Mouse (Mus musculus) layer of hippocampus, postnatal 10 days (tissue): Measurements from ENCODE around the gene Sparcl1. TPM values are rescaled to one million over a fixed set of nuclear protein-coding genes. Genes with fewer than 3 reads are reported as not detected.

Source experiments
- DNase-seq, 2 experiments: peaks; one replicate each; pipeline ENCODE4 v3.0.0; 2021; ENCODE audit warnings: low spot score in 2 of 2
- long read RNA-seq: library from polyadenylated mRNA; stranded (forward); transcript quantifications from one replicate; pipeline ENCODE4 v2.0.0, GENCODE M21; 2023
- total RNA-seq, 2 experiments: library from RNA; stranded (reverse); gene quantifications; 2 replicates each; pipeline ENCODE4 v1.2.3; 2021

Gene Sparcl1
- 1,000 to 10,000 TPM; 1,050 to 1,141 TPM for total RNA-seq
- long read RNA-seq, transcript Sparcl1-201 (11 exons, 2,759 nt) = major isoform, 814 of 1,039 reads
- long read RNA-seq, partial matches to known transcripts = 186 of 1,039 reads
- long read RNA-seq, other reads (novel, unspliced or antisense) = 39 of 1,039 reads

GRCm38 (mm10) chr5:104113491-104114172, at the start of gene Sparcl1:
Sparcl1 (minus strand) TSS chr5:104113733.
- peak; percentile 69 to 73 for DNase-seq

GRCm38 (mm10) chr5:104161390-104161789, 47.9 kb upstream of the Sparcl1 start:
- no peak for DNase-seq

- DNase-seq = no peak
Measured at GRCm38 (mm10) chr5:104160581-104160980, 47.0 kb upstream of the Sparcl1 start.

GRCm38 (mm10) chr5:104158332-104159052, 45.0 kb upstream of the Sparcl1 start:
- DNase-seq = peak; percentile 61 to 65

DNA sequence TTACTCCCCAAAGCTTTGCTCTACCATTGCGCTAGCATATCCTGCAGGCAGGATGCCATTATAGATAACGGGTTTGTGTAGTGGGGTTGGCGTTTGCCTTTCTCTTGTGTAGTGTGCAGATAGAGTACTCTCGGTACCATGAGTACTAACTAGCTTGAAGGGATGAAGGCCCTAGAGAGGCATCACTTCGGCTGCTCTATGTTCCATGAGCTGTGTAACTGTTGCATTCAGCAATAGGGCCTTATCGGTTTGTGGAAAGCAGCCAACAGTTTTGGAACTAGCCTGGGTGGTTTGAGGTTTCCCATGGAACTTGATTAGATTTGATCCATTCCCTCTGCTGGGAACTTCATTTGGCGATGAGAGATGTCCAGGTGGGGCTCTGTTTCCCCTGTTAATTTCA, 44.2 kb upstream of the Sparcl1 start:
- DNase-seq = no peak

DNA sequence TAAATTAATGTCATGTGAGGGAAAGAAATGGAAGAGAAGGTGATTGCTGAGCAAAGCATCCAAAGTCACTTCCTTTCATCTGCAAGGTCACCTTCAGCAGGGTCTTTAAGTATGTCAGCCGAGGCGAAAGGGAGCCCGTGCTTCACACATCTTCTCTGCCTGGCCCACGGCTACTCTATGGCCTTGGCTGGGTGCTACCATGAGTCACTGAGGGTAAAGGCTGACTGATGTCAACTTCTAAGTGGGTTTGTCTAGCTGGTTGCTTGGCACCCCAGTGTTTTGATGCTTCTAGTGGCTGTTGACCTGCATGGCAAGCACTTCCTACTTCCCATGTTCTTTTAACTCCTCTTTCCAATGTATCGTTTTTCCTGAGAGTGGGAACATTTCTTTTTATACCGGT, 36.7 kb upstream of the Sparcl1 start:
- no peak for DNase-seq

DNA sequence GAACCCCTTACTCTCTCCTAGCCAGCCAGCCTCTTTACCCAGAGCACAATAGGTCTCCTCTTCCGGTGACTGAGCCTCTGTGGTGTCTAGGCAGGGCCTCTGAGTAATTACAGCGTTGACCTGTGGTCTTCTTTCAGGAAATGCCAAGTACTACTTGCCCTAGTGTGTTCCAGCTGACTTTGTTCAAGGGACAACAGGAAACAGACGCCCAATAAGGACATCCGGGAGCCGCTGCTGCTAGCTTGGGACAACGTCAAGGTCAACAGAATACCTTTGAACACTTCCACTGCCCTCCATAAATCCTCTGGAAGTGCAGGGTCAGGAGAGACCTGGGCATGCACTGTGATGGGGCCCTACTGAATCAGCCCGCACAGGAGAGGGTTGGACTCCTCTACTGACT, 35.8 kb upstream of the Sparcl1 start:
- DNase-seq = no peak

DNA sequence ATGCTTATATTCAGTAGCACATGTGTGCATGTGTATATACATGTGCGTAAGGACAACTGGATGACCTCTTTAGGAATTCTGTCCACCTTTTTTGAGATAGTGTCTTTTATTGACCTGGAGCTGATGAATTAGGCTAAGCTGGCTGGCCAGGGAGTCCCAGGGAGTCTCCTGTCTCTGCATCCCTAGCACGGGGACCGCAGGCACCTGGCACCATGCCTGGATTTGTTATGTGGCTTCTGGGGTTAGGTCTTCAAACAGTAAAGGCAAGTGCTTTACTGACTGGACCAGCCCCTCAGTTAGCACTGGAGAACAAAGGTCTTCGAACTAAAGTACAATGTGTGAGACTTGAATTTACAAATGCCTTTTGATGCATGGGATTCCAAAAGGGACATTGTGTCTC, 30.5 kb upstream of the Sparcl1 start:
- no peak for DNase-seq

DNA sequence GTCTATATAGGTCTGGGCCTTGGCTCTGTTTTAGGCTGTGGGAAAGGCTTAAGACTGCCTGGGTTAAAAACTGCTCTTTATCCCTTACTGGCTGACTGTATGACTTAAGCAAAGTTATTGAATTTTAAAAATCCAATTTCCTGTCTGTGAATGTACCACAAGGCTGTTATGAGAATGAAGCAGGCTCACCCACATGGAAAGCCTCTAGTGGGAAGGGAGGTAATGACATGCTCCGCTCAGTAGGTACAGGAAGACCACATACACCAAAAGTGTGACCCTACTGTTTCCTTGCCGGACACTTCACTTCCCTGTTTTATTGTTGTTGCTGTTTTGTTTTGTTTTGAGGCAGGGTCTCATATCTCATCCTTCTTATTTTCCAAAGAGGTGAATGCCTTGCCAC, 27.5 kb upstream of the Sparcl1 start:
- DNase-seq = no peak

- DNase-seq = no peak
Measured at GRCm38 (mm10) chr5:104137920-104138541, 24.5 kb upstream of the Sparcl1 start.

DNA sequence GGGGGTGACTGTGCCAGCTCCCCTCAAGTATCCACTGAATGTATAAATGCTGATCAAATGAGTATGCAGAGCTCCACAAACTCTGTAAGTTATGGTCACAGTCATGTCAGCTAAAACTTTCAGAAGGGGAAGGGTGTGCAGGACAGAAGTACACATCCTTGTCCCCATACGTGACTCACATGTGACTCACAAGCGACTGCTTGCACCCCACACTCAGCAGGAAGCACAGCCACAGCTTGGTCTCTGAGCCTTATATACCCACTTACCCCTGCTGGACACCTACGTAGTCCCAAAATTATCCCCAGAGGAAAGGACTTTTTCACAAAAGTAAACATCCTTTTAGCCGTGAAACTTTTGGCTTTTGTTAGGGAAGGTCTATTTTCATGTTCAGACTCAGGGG, 20.2 kb upstream of the Sparcl1 start:
- no peak for DNase-seq

- DNase-seq = peak; percentile 21 to 54
Measured at GRCm38 (mm10) chr5:104131544-104131943, 18.0 kb upstream of the Sparcl1 start.

- no peak for DNase-seq
Measured at GRCm38 (mm10) chr5:104130891-104131290, 17.4 kb upstream of the Sparcl1 start.

GRCm38 (mm10) chr5:104128281-104129031, 14.9 kb upstream of the Sparcl1 start:
- DNase-seq = no peak

DNA sequence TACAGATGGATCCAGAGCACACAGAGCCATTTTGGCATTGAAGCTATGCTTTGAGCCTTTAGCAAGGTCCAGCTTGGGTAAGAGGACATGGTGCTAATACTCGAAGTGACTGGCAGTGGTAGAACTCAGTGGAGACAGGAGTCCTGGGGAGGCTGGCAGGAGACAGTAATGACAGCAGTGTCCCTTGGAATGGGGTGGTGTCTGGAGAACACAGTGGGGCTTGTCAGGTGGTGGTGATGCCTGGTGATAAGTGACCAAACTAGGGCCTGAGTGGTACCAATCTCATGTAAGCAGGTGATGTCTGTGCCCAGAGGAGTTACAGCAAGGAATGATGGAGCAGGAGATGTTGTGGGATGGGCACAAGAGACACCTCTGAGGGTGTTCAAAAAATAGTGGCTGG, 13.8 kb upstream of the Sparcl1 start:
- no peak for DNase-seq

GRCm38 (mm10) chr5:104126561-104127320, 13.2 kb upstream of the Sparcl1 start:
- DNase-seq = no peak

GRCm38 (mm10) chr5:104124016-104124658, 10.6 kb upstream of the Sparcl1 start:
- no peak for DNase-seq

DNA sequence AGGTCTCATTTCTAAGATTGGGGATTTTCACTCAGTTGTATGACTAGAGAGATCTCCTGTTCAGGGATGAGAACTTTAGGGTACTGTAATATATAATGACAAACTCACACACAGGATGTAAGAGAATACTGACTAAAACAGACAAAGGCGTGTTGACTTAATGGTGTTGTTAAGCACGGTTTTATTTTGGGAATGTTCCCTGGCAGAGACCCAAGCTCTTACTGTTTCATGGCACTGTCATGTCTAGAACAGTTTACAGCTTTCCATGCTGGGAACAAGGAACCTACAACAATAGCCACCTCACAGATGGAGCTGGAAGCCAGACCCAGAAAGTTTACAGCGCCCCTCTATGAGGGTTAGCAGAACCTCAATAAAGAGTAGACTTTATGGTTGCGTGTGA, 2.4 kb upstream of the Sparcl1 start:
- no peak for DNase-seq

DNA sequence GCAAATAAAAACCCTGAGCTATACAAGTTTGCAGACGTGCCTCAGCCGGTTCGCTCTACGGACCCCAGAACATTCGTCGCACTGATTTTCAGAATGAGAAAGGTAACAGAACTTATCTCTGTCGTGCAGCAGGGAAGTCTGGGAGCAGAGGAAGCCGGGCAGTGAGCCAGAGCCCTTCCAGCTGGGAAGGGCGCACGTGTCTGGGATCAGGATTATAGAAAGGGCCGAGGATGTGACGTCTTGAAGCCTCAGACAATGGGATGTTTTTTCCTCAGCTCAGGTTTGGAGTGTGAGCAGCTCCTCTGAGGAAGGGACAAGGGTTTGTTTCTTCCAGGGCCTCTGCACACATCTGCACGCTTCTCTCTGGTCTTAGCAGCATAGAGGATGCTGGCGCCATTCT, 1.6 kb upstream of the Sparcl1 start:
- DNase-seq = peak; percentile 56 to 69

DNA sequence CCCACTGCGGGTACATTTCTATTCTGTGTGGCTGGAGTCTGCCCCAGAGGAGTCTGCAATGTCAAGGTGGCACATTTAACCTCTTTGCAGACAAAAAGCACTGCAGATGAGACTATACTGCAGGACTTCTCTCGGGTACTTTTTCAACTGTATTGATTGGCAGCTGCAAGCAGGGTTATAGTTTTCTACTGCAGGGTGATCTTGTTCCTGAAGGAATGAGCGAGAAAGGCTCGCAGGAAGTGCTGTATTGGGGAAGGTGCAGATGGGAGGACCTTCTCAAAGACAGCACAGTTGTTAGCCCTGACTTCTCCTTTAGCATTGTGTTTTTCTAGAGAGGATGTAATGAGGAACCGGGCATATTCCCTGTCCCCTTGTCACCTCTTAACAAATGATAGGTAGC, 1.0 kb downstream of the Sparcl1 start:
- DNase-seq = peak in 1 of 2 experiments; percentile 24
